Mouse (Mus musculus) layer of hippocampus, postnatal 36 days (tissue): Measurements from ENCODE around the gene Adra1b. TPM values are rescaled to one million over a fixed set of nuclear protein-coding genes. Genes with fewer than 3 reads are reported as not detected.

Experiments used
- DNase-seq, 2 experiments: peaks; one replicate each; pipeline ENCODE4 v3.0.0; 2022
- total RNA-seq, 2 experiments: library from RNA; stranded (reverse); gene quantifications; 2 replicates each; pipeline ENCODE4 v1.2.3; 2021

The Adra1b gene
- total RNA-seq, 2 experiments from 2014 or later, result 3.3 to 3.4 TPM

DNA sequence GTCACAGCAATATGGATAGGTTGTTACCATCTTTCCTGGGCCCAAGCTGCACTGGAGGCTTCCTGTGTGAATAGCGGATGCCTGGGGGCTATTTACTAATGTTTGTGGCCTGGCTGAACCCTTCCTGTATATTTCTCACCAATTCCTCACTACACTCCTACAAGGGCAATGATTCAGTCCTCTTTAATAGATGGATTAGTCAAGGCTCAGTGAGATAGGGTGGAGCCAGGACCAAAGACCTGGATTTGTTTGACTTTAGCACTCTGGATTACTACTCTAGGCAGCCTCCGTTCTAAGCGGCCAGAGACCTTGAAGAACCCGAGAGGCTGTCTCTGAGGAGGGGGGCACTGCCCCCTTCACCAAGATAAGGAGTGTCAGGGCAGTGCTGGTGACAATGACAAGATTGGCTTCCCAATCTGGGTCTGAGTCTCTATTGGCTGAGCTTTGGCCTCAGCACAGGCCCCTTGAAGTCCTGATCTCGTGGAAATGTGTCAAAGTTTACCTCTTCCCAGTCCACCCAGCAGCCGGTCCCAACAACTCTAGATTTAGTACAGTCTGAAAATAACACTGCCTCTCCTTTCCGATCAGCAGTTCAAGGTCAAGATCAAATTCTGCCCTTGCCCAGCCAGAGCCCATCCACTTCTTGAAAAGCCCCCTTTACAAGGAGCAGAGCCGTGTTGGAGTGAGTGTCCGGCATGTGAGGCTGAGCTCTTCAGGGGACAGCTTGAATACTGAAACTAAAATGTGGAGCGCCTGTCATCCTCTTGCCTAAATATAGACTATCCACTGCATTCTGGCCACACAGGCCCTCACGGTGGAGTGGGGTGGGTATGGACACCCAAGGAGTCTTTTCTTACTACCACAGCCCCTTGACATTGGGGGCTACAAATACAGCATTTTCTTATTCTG lies 80.2 kb downstream of the Adra1b start:
- DNase-seq, result no peak

DNA sequence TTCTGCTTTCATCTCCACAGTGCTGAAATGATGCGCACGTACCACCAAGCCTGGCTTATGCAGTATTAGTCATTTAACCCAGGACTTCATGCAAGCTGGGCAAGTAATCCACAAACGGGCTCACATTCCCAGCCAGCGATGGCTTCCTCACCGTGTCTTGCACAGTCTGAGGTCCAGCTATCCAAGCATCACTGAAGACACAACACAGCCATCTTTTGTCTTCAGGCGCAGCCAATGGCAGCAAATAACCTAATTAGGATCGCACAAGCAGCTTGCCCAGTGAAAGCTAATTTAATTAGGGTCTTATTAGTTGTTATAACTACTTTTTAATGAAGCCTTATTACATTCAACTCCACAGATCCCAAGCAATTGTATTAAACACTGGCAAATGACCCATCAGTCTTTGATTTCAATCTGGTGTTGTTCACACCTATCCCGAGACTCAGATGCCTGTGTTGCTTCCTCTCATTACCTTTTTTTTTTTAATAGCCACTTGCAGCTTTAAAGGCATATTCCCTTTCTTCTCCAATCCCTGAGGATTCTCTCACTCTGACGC lies 83.6 kb downstream of the Adra1b start:
- DNase-seq, result no peak

GRCm38 (mm10) chr11:43812535-43812934 lies 88.5 kb downstream of the Adra1b start:
- DNase-seq, result no peak

- DNase-seq, result no peak
These were observed 93.3 kb downstream of the Adra1b start for GRCm38 (mm10) chr11:43807732-43808131.

DNA sequence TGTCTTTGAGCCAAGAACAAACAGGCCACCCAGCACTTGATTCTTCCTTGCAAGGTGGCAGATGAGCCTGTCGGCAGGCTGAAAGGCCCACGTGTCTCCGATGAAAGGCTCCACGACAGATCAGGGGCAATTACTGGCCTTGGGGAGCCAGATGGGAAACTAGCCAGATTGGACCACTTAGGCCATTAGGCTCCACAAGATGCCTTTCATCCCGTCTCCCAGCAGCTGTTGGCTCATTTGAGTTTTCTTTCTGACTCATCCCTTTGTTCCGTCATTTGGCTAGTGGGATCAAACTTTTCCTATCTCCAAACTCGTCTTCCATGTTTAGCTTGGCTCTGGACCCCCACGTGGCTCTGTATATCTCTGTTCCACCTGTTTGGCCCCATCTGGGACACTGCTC lies 105.0 kb downstream of the Adra1b start:
- DNase-seq, result no peak

DNA sequence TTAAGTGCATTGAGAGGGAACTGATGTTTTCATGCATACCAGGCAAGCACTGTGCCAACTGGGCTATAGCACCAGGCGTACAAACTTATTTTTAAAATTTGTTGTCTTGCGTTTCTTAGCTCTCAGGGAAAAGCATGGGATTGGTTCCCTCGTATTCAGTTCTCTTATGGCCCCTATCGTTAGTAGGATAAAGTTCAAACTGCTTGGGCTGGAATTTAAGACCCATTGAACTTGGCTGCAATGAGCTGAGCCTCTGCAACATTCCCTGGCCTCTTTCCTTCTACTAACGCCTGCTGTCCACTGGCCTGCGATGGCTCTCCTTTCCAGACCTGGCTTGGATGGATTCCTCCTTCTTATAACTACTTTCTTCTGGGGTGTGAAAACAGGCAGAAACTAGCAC lies 110.6 kb downstream of the Adra1b start:
- no peak for DNase-seq

- DNase-seq, result peak; percentile 63 to 73
These were observed 117.2 kb downstream of the Adra1b start for GRCm38 (mm10) chr11:43783772-43784171.

GRCm38 (mm10) chr11:43783106-43783505 lies 117.9 kb downstream of the Adra1b start:
- no peak for DNase-seq

DNA sequence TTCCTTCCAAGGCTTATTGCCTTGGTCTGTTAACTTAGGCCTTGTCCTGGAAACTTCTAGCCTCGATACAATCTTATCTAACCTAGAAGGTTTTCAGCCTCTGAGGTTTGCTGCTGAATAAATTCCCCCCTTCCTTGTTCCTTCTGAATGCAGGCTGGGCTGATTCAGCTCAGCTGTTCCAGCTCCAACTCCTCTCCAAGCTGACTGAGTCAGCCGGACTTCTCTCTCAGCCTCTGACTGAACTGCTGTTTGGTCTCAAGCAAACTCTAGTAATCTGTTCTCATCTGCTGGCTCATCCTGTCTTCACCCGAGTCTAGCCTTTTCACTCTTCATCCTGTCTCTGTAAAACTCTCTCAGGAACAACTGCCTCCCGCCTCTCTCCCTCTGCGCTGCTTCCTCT lies 121.5 kb downstream of the Adra1b start:
- DNase-seq, result no peak

- no peak for DNase-seq
These were observed 124.7 kb downstream of the Adra1b start for GRCm38 (mm10) chr11:43776324-43776694.

DNA sequence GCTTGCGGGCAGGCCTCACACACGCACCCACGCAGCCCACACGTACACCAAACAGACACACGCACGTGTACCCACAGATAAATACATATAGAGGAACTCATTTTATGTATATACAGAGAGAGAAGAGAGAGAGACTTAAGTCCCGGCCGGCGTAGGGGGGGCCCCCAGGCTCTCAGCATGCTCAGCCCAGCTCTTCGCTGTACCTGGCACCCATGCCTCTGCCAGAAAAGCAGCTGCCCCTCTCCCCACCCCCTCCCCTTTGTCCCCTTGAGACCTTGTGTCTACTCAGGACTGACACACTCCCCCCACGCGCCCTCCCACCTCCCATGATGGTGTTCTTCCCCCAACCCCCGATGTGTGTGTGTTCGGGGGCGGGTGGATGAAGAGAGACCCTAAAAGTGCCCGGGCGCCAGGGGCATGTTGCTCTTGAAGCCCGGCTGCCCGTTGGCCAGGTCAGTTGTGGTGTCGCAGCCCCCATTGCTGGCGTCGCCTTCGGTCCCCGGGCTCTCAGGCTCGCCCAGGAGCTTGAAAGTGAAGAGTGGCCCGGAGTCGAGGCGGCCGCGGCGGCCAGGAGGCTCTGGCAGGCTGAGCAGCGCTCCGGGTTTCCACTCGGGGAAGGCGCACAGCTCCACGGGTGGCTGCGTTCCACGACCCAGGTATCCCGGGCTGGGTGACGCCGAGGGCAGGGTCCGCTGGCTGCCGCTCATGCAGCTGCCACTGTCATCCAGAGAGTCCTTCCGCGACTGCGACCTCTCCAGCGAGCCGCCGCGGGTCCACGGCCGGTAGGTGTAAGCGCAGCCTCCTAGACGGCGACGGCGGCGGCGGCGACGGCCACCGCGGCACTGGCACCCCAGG lies 125.3 kb downstream of the Adra1b start:
- DNase-seq, result no peak

GRCm38 (mm10) chr11:43773725-43774124 lies 127.3 kb downstream of the Adra1b start:
- DNase-seq, result no peak

DNA sequence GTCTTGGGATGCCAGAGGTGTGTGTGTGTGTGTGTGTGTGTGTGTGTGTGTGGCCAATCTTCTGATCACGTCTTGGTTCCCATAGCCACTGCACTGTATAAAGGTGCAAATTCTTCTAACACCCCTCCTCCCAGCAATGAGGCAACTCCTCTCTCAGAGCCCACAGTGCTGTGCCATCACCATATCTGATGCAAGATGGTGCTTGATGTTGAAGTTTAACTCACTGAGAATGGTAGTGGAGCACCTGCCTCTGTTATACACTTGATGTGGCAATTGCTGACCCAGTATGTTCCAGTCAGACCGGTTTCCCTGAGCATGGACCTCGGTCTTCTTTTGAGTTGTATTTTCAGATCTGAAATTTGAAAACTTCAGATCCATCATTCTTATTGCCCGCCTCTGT lies 130.9 kb downstream of the Adra1b start:
- DNase-seq, result no peak

DNA sequence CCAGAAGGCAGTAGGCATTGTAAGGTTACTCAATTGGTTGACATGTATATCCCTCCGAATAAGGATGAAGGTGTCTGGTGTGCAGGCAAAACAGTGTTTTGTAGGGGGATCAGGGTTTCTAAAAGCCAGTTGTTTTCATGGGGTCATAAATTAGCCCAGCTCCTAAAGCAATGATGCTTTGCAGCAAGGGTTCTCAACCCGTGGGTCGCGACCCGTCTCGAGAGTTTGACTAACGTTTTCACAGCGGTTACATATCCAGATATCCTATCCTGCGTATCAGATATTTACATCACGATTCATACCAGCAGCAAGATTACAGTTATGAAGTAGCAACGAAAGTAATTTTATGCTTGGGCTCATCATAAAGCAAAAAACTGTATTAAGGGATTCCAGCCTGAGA lies 133.3 kb downstream of the Adra1b start:
- DNase-seq, result no peak

DNA sequence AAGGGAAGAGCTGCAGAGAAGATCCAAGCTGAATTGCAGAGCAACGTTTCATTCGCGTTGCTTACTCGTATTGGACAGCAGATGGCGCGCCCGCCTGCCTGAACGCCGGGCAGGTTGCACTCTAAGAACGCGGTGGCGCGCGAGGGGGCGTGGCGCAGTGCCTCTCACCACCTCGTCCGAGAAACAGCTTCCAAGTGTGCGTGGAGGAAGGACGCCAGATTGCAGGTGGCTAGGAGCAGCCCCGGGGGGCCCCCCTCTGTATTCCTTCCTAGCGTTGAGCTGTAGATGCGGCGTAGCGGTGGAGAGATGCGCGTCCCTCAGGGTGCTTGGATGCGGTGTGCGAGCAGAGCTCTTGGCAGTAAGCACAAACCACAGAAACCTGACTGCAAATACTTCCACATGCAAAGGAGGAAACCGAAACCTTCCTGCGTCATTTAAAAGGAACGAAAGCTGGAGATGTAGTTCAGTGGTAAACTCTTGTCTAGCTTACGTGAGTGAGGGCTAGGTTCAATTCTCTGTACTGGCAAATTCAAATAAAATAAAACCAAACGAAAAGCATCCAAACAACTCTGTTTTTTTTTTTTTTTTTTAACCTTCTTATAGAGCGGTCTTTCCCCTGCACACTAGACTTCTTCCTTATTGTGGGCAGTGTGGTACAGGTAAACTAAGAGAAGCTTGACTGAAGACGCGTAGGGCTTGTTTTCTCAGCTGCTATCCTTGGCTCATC lies 133.9 kb downstream of the Adra1b start:
- DNase-seq, result peak; percentile 71 to 72

GRCm38 (mm10) chr11:43758436-43758835 lies 142.6 kb downstream of the Adra1b start:
- DNase-seq, result no peak

GRCm38 (mm10) chr11:43755411-43755810 lies 145.6 kb downstream of the Adra1b start:
- no peak for DNase-seq

GRCm38 (mm10) chr11:43754568-43754967 lies 146.4 kb downstream of the Adra1b start:
- no peak for DNase-seq

DNA sequence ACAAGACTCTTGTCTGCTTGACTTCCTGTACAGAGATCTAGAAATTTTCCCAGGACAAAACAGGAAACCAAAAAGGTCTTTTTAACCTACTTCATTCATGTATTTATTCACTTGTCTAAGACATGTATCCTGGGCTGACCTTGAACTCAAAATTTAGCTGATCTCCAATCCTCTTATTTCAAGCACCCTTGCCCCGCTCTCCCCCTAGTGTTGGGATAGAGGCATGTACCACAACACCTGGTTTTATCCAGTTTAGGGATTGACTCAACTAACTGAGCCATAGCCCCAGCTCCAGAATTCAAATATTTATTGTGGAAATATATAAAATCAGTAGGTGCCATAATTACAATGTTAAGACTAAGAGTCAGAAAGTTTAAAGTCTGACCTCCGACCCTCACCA lies 149.5 kb downstream of the Adra1b start:
- DNase-seq, result no peak

DNA sequence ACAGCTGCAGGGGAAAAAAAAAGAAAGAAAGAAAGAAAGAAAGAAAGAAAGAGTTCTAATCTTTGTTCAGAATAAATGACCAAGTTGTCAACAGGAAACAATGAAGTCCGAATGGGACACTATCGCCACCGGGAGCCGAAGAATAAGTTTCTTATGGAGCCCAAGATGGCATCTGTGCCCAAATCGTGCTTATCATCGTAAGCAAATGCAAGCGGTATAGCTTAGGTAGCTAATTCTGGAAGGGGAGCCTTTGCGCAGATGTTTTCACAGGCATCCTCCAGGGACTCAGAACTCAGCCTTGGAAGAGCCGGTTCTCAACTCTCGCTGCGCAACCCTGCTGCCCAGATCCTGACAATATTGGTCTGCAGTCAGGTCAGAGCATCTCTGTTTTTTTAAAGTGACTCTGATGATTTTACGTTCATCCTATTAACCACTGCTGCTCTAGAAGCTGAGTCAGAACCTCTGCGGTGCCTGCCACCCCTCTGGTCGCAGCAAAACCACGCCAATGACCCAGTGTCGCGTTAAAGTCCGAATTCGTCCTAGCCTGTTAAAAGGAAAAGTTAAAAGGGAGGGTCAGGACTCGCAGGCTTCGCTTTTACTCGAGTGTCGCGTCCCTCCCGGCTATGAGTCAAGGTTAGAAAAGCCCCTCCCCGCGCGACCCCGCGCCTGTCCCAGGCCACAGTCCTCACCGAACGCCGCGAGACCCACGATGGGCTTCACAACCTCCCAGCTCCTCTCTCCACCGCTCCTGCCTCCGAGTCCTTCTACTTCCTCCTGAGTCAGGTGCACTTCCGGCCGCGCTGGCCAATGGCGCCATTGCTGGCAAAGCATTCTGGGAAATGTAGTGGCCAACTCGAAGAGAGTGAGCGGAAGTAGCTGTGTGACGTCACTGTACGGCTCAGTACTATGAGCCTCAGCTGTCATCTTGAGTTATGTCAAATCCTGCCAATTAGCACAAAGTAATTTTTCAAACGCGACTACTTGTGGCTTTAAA lies 153.5 kb downstream of the Adra1b start, which contains the start of gene Ttc1:
Gene Ttc1, minus strand, starts transcription at position 776 of the 994 bp plus-strand sequence.
- peak; percentile 96 to 98 for DNase-seq

- peak in 1 of 2 experiments; percentile 23 for DNase-seq
These were observed 172.2 kb downstream of the Adra1b start for GRCm38 (mm10) chr11:43728737-43729301.
